Mouse (Mus musculus) liver, postnatal 0 days (tissue): ENCODE data around the gene Sash1.

ENCODE experiments used
- CTCF ChIP-seq: sonication (generic); IDR thresholded peaks from 2 replicates; pipeline ENCODE4 v1.5.1; 2016; ENCODE audit warnings: antibody characterized with exemption, low read depth
- EP300 ChIP-seq: IDR thresholded peaks from 2 replicates; pipeline ENCODE4 v1.6.1; 2016; ENCODE audit warnings: antibody characterized with exemption, low read depth, mild to moderate bottlenecking

- TF ChIP-seq EP300 (no peak), CTCF (no peak)
These were observed 3.5 kb upstream of the Sash1 start for GRCm38 (mm10) chr10:8889341-8889740.
